Mouse (Mus musculus) lung, postnatal 10 days (tissue): Measurements from ENCODE around the gene Grk6.

Experiments used
- DNase-seq: peaks from one replicate; pipeline ENCODE4 v3.0.0; 2021

Grk6 gene

DNA sequence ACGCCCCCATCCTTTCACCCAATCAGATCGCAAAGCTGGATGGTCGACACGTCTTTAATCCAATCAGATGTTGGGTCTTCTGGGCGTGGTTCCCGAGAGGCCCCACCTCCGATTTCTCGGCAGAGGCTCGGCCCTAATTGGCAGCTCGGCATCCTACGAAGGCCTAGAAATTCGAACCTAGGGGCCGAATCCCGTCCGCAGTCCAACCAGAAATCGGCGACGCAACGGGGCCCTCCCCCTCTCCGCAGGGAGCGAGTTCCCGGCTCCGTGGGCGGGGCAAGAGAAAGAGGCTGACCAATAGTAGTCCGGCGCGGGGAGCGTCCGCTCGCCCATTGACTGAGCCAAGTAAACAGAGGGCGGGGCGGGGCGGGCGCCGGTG lies at the start of gene Grk6:
TSS of gene Grk6 (plus strand) at position 136 of the 379 bp plus-strand sequence.
- peak; percentile 100 for DNase-seq

DNA sequence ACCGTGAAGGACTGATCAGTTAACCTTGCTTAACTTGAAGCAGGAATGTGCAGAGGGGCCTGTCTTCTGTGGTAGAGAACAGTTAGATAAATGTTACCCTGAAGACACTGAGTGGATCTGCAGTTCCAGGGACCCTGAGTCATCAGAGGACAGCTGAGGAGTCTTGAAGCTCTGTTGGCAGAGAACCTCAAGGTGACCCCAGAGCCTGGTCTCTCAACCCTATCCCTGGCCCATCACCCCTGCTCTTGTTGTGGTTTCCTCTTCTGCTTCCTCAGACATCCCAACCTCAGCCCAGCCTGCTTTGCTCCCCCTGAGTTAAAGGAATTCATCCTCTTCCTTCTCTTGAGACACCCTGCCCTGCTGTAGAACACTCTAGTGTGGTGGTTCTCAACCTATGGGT lies 46.8 kb upstream of the Grk6 start, which contains the start of gene Slc34a1:
TSS of gene Slc34a1 (plus strand) at position 100 of the 400 bp plus-strand sequence.
- DNase-seq = no peak

DNA sequence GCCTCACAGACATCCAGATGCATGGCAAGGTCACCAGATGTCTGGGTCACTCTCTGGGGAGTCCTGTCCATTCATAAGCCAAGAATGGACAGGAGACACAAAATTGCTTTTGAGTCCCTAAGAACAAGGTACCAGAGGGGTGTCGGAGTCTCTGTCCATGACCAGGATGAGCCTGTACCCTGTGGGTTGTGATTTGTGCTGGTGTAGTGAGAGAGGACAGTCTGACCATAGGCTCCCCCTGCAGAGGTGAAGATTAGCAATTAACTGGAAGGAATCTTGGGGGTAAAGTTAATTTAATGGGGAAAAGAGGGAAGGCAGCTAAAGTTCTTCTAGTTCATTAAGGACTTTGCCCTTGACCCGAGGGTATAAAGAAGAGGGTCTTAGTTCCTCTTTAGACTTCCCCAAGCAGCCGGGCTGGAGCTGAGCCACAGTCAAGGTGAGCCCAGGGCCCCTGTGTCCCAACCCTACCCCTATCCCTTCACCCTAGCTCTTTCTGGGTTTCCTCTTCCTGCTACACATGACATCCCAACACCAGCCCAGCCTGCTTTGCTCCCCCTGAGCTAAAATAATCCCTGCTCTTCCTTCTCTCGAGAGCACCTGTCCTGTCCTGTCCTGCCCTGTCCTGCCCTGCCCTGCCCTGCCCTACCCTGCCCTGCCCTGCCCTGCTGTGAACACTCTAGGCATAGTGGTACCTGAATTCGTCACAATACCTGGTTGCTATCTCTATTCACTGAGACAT lies 45.4 kb upstream of the Grk6 start:
- no peak for DNase-seq

DNA sequence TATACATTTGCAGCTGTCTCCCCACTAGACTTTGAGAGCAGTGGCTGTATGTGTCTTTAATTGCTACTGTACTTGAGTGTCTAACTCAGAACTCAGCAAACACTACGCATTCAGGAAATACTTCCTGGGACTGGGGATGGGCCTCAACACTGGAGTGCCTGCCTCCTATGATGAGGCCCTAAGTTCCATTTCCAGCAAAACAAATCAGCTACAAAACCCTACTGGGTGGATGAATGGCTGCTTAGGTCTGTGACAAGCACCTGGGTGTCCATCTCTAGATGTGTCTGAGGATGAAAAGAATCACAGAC lies 44.9 kb upstream of the Grk6 start:
- no peak for DNase-seq

DNA sequence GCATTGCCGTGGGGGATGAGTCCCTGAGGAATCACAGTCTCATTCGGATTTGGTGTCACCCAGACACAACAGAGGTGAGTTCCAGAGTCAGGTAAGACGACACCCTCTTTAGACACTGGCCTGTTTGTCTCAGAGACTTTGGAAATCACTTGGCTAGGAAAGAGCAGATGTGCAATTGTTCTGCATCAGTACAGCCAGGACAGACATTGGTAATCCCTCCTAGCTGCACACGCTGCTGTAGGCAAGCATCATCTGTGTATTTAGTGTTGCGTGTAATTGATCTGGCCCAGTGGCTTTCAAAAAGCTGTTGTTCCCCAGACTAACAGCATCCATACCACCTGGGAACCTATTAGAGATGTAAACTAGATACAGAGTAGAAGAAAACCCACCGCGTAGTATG lies 41.6 kb upstream of the Grk6 start:
- DNase-seq = no peak

DNA sequence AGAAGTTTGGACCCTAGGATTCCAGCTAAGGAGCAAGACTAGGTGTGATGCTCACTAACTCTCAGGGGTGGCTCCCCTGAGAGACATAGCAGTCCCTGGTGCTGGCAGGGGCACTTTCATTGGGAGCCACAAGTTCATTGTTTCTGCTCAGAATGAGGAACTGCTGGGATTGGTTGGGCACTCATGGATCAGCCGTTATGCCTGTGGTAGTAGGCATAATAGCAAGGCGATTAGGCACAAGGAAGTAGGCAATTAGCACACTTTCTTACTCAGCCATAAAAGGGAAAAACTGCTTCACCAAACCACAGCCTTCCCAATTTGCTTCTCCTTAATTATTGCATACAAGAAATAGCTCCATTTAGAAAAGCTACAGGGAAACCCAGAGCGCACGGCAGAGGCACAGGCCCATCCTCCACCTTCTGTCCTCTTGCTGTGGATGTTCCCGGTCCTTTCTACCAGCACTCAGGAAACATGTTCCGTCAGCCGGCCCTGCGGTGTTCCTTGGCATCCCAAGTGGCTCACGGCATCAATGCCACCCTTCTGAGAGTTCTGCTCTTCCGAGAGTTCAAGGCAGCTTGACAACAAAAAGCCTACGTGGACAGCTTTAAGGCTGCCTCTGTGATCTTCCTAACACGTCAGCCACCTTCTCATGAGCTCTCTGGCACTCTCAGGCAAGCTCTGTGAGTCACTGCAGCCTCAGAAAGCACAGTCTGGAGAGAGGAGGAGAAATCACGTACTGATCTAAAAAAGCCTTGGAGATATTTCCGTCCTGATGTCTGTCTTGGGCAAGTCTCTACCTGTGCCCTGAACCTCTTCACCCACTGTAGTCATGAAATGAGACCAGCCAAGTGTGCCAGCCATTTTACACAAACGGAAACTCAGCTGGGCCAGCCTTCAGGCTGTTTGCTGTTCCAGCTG lies 40.7 kb upstream of the Grk6 start:
- DNase-seq = no peak

DNA sequence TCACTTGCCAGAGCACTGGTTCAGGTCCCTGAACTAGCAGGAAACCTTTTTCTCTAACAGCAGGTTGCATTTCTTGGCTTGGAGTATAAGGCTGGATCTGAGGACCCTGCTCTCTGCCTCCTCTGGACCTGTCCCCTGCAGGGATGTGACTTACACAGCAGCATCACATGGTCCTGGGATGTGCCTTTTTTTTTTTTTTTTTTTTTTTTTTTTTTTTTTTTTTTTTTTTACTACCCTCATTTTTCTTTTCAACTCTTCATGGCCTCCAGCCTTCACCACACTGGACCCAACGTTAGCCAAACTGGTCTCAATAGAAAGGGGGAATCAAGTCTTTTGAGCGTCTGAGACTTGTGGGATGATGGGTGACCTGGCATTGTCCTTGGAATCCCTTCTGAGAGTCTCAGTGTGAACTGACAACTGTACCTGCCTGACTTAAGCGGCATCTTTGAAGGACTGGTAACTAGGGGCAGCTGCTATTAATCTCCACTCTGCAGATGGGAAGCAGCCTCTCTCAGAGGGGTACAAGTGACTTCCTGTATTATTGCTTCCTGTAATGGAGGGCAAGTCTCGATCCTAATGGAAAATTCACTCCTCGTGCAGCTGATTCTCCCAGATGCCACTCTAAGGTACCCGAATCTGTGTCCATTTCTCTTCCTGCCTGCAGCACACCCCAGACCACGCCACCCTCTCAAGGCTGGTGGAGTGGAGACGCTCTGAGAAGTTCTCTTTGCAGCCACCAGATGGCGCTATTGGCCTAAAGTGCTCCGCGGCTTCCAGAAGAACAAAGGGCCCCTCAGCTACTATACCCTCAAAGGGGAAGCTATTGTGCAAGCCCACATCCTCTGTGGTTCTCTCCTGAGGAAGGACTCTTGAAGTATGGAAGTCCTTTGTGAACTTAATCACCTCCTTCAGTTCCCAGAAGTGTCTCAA lies 39.8 kb upstream of the Grk6 start:
- peak; percentile 85 for DNase-seq

DNA sequence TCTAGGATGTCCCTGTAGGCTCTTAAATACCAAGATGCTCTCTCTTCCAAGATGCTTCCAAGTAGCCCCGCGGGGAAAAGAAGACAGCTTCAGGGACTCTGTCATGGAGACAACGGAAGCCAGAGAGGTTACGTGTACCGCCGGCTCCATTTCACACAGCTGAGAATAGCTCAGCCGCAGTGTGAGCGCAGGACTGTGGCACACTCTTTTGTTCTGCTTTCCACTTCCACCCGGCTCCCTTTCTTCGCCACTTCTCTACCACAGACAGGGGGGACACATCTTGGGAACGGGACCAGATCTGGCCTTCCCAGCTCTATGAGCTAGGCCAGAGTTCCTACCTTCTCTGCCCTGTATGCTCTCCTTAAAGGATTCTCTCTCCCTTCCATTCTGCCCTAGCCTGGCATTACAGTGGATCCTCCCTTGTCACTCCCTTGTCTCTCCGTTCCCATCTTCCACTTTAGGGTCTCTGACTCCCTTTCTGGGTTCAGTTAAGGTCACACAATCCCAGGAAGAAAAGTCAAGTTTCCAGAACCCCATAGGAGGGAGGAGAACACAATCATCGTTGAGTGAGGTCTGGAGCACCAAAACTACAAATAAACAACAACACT lies 39.0 kb upstream of the Grk6 start:
- DNase-seq = no peak

DNA sequence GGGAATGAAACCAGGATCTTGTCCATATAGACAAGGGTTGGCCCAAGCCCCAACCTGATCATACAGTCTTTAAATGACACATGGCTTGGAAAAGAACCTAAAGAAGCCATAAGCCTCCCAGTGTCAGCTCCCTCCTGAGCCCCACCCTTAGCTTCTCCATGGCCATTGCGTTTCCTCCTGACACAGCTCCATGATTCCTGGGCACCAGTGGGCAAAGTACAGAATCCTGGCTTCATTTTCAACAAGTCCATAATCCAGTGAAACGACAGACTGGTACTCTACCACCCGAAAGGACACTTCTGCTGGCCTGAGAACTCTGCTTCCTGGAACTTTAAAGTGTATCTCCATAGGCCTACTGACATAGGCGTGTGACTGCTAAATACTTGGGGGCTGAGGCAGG lies 37.5 kb upstream of the Grk6 start:
- no peak for DNase-seq

DNA sequence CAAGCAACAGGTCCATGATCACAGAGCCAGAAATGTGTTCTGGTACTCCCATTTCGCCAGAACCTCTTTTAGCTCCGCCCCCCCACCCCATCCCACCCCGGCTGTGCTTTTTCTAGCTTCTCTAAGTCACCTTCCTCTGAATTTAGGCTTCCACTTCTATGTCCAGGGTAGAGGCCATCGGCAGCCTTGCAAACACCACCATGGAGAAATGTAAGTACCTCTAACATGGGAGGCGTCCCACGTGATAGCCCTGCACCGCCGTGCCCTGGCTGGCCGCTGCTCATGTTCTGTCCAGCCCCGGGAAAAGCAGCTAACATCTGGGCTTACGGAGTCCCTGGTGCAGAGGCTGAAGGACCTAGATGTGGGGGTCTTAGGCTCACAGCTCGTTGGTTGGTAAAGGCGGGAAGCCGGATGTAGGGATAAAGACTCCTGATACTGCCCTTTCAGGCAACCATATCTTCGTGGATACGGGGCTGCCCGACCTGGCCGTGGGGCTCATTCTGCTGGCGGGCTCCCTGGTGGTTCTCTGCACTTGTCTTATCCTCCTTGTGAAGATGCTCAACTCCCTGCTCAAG lies 36.2 kb upstream of the Grk6 start:
- no peak for DNase-seq

DNA sequence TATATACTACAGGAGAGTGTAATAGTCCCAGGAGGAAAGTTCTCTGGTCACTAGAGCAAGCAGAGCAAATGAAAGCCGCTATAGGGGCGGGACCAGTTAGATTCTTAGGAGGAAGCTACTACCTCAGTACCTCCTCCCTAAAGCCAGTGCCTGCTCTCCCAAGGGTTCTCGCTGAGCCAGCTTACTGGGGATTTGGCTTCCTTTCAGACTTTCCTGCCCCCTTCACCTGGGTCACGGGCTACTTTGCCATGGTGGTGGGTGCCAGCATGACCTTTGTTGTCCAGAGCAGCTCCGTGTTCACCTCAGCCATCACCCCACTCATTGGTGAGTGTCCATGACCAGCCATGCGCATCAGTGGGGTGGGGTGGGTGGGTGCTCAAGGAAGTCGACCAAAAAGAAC lies 33.0 kb upstream of the Grk6 start:
- no peak for DNase-seq

DNA sequence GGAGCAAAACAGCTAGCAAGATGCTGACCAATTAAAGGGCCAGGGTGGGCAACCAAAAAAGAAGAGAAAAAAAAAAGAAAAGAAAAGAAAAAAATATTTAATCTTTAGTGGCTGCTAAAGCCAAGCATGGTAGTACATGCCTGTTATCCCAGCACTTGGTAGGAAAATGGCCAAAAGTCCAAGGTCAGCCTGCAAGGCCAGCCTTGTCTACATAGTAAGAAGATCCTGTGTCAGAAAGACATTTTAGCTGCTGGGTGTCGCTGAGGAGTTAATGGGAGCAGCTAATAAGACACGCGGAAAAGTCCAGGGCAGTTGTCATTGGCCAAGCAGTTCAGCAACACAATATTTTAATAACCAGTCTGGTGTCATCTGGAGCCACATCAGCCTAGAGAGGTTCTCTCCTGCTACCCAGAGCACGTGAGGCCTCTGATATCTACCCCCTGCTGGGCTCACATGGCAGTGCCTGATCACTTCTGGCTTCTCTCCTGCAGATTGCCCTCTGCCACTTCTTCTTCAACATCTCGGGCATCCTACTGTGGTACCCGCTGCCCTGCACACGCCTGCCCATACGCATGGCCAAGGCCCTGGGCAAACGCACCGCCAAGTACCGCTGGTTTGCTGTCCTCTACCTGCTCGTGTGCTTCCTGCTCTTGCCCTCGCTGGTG lies 32.1 kb upstream of the Grk6 start:
- no peak for DNase-seq

DNA sequence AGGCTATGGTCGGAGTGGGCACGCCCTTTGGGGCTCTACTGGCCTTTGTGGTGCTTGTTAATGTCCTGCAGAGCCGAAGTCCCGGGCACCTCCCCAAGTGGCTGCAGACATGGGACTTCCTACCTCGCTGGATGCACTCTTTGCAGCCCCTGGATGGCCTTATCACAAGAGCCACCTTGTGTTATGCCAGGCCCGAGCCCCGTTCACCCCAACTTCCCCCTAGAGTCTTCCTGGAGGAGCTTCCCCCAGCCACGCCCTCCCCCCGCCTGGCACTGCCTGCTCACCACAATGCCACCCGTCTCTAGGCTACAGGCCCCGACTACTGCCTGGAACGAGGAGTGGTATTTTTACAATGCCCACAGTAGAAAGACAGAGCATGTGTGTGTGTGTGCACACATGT lies 31.5 kb upstream of the Grk6 start:
- no peak for DNase-seq

DNA sequence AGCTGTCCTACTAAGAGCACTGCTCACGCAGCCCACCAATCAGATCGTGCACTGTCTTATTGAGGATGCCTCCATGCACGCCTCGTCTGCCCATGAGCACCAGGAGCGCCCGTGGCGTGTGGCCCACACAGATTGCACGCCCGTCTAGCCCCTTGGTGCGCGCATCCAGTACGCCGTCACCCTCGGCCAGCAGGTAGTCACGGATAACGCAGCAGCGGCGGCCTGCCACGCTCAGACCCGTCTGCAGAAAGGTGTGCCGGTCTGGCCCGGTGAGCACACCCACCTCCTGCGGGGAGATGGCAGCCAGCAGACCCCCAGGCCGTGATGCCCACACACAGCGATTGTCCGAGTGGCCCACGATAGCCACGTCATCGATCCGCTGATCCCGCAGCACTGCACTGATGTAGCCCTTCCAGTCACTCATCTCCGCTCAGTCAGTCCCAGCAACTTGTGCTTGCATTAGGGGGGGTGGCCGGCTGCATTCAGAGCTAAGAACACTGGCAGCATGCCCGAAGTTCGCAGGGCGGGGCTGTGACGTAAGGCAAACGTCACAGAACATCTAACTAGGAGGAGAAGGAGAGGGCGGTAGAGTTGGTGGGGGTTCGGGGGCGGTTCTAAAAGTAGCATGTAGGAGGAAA lies 30.0 kb upstream of the Grk6 start, which contains the start of gene Pfn3:
TSS of gene Pfn3 (minus strand) at position 490 of the 638 bp plus-strand sequence.
- DNase-seq = peak; percentile 77

DNA sequence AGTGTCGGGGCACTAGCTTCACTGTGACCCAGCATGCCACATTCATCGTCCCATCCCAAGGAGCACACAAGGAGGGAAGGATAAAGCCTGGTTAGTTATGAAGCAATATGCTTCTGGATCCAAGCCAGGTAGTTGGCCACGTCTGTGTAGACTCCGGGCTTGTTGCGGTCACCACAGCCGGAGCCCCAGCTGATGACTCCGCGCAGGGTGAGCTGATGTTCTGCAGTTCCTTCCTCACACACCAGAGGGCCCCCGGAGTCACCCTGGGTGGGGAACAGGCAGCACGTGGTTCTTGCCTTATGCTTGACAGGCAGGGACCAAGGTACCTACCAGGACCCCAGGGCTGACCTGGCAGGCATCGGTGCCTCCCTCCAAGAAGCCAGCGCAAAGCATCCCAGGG lies 26.9 kb upstream of the Grk6 start:
- peak; percentile 94 for DNase-seq

DNA sequence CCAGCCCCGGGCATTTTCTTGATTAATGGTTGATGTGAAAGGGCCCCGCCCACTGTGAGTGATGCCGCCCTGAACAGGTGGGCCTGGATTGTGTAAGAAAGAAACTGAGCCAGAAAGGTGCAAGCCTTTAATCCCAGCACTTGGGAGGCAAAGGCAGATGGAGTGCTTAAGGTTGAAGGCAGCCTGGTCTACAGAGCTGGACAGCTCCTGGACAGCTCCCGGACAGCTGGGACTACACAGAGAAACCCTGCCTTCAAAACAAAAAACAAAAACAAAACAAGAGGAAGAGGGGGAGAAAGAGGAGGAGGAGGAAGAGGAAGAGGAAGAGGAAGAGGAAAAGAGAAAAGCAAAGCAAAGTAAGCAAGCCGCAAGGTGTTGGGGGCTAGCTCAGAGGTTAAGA lies 25.7 kb upstream of the Grk6 start:
- DNase-seq = no peak

DNA sequence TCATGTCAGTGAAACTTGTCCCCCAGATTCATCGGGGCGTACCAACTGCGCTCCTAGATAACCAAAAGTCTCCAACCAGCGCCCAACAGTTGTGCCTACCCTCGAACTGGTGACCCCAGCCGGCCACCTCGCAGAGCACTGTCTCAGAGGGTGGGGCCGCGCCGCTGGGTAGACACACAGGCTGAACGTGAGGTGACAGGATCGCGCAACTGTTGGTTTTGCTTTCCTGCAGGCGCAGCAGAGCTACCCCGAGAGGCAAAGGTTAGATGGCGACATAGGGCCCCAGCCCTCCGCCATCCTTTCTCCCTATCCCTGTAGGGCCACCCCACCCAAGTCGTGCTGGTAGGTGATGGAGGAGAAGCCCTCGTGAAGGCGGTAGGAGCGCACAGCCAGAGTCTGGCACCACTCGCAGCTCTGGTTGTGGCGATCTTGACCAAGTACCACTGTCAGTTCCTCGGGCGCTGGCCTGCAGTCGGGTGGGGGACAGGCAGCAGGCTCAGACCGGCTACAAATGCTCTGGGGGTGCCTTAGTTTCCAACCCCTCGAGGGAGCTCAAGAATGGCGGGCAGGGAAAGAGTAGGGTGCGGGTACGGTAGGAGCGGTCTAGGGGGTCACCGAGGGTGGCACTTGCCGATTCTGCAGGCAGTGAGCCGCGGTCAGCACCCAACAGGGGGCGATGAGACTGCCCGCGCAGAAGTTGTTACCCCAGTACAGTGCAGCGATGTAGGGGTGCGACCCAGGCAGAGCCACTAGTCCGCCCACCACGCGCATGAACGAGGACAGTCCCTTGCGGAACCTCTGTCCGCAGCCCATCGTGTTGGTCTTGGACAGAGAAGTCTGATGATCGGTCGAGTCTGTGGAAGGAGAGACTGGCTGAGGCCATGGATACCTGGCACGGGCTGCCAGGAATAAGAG lies 24.6 kb upstream of the Grk6 start:
- DNase-seq = peak; percentile 16

DNA sequence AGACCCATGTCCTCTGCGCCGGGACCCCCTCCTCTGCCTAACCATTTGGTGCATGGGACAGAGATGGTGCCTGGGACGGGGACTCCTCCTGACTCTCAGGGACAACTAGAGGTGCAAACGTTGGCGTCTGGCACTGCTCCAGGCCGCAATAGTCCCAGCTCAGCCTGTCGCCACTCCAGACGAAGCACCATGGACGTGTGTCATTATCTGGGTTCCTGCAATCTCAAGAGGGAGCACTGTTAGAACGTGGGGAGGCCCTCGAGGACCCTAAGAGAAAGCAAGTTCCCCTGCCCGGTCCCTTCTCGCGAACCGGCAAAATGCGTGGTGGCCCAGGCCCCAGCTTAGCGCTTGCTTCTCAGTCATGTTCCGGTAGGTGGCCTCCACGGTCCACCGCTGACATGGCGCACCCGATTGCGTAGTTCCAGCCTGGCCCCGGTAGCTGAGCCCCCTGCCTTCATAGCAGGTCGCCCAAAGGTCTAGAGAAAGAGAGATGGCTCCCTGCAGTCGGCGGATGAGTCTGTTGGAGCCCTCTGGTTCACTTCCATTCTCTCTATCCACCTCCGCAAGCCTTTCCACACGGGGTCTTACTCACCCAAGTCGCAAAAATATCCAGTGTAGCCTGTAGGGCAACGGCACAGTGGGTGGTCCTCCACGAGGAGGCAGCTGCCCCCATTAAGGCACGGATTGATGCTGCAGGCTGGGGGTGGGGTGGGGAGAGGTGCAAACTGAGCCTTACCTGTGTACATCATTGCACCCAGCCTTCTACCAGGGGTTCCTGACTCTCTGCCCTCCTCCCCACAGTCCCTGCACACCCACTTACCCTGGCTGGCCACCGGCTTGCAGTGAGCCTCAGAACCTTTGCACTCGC lies 23.7 kb upstream of the Grk6 start:
- peak; percentile 82 for DNase-seq

DNA sequence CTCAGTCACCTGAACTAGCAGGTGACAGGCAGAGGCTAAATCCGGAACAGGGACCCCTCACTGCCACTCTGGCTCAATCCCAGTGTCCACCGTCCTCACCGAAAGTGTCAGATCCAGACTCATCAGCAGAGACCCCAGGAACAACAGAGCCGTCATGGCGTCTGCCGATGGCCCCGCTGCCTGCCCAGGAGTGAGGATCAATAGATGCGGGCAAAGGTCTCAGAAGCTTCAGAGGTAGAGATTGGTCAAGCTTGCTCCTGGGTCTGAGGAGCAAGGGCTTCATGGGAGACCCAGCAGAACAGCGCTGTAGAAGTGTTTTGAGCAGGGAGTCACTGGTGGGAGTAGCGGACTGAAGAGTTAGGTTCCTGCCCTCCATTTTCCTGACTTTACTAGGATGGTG lies 18.3 kb upstream of the Grk6 start, which contains the start of gene F12:
TSS of gene F12 (minus strand) at position 181 of the 400 bp plus-strand sequence.
- DNase-seq = no peak
